Mouse (Mus musculus) forebrain, embryonic 13.5 days (tissue): ENCODE data around the gene Kcnk13. TPM values are rescaled to one million over a fixed set of nuclear protein-coding genes. Genes with fewer than 3 reads are reported as not detected.

Experiments
- ATAC-seq: fragments of 200-750 bp; cut with Nextera tagmentation; 2 replicates; pipeline ENCODE4 v1.8.0; 2017
- H3K27ac ChIP-seq: fragments of 300-500 bp; sonication (generic); 2 replicates; pipeline ENCODE4 v1.5.1; 2015; ENCODE audit warnings: inconsistent platforms, mild to moderate bottlenecking, moderate library complexity
- H3K27me3 ChIP-seq: fragments of 300-500 bp; sonication (generic); 2 replicates; pipeline ENCODE4 v1.6.1; 2015; ENCODE audit warnings: mild to moderate bottlenecking, inconsistent platforms
- H3K36me3 ChIP-seq: fragments of 300-500 bp; sonication (generic); 2 replicates; pipeline ENCODE4 v1.6.1; 2015; ENCODE audit warnings: mild to moderate bottlenecking, inconsistent platforms; ENCODE audit not compliant: poor library complexity, severe bottlenecking
- H3K4me1 ChIP-seq: fragments of 300-500 bp; sonication (generic); 2 replicates; pipeline ENCODE4 v1.6.1; 2015; ENCODE audit warnings: inconsistent platforms
- H3K4me2 ChIP-seq: fragments of 300-500 bp; sonication (generic); 2 replicates; pipeline ENCODE4 v1.6.1; 2015; ENCODE audit warnings: inconsistent platforms, mild to moderate bottlenecking, moderate library complexity
- H3K4me3 ChIP-seq: fragments of 300-500 bp; sonication (generic); 2 replicates; pipeline ENCODE4 v1.5.1; 2015; ENCODE audit warnings: mild to moderate bottlenecking, inconsistent platforms
- H3K9ac ChIP-seq: fragments of 300-500 bp; sonication (generic); 2 replicates; pipeline ENCODE4 v1.6.1; 2015; ENCODE audit warnings: mild to moderate bottlenecking, inconsistent platforms
- H3K9me3 ChIP-seq: fragments of 300-500 bp; sonication (generic); replicated peaks from 2 replicates; pipeline ENCODE4 v1.6.1; 2016; ENCODE audit warnings: inconsistent platforms
- WGBS: fragments of 180-500 bp; shearing (Covaris S2); methylation state at CpG from one replicate; pipeline ENCODE4 v1.1.7; 2015; 5-methylcytosine and 5-hydroxymethylcytosine counted together
- polyA plus RNA-seq: library from polyadenylated mRNA; unstranded; fragments of >200 nt; fragmentation: Nextera tagmentation; extraction: Ambion mirVana; gene quantifications from 2 replicates; pipeline ENCODE4 v1.2.1, GENCODE M21; 2015

Gene Kcnk13
- polyA plus RNA-seq, 1 experiment from 2014 or later: 0.49 TPM

- Histone ChIP-seq H3K4me1 (peaks cover 7% of the 10 kb centered on the region; the same call in 1 of the 2 replicates), H3K36me3 (no peaks in the 10 kb centered on the region), H3K9me3 (no peaks in the 10 kb centered on the region), H3K9ac (no peak overlapping the region), H3K27me3 (peaks cover 5% of the 10 kb centered on the region; the same call in 1 of the 2 replicates), H3K4me3 (no peak overlapping the region), H3K4me2 (no peak overlapping the region), H3K27ac (no peak overlapping the region)
- 86% methylated on average over 7 of the region's 7 CpGs for WGBS
- no peak for ATAC-seq
Observed at GRCm38 (mm10) chr12:100026715-100027245, 62.5 kb downstream of the Kcnk13 start.

GRCm38 (mm10) chr12:100027281-100027680 is 63.0 kb downstream of the Kcnk13 start:
- peaks cover 7% of the 10 kb centered on the region; the same call in 1 of the 2 replicates for H3K4me1 ChIP-seq
- H3K27ac ChIP-seq: no peak overlapping the region
- no peak for ATAC-seq
- 82% methylated on average over 7 of the region's 7 CpGs for WGBS
- H3K4me3 ChIP-seq: no peak overlapping the region
- no peak overlapping the region for H3K9ac ChIP-seq
- peaks cover 5% of the 10 kb centered on the region; the same call in 1 of the 2 replicates for H3K27me3 ChIP-seq
- H3K4me2 ChIP-seq: no peak overlapping the region
- H3K36me3 ChIP-seq: no peaks in the 10 kb centered on the region
- H3K9me3 ChIP-seq: no peaks in the 10 kb centered on the region

GRCm38 (mm10) chr12:100031681-100032080 is 67.4 kb downstream of the Kcnk13 start:
- H3K27me3 ChIP-seq: no peaks in the 10 kb centered on the region
- H3K4me3 ChIP-seq: no peak overlapping the region
- no peak overlapping the region for H3K27ac ChIP-seq
- no peak overlapping the region for H3K4me2 ChIP-seq
- 85% methylated on average over 5 of the region's 5 CpGs for WGBS
- no peak for ATAC-seq
- no peak overlapping the region for H3K9ac ChIP-seq
- no peaks in the 10 kb centered on the region; the same call in 1 of the 2 replicates for H3K9me3 ChIP-seq
- no peaks in the 10 kb centered on the region for H3K4me1 ChIP-seq
- H3K36me3 ChIP-seq: no peaks in the 10 kb centered on the region

- no peak overlapping the region for H3K4me3 ChIP-seq
- no peak overlapping the region for H3K9ac ChIP-seq
- no peaks in the 10 kb centered on the region for H3K27me3 ChIP-seq
- no peaks in the 10 kb centered on the region for H3K36me3 ChIP-seq
- no peak overlapping the region for H3K4me2 ChIP-seq
- 87% methylated on average over 4 of the region's 4 CpGs for WGBS
- no peak overlapping the region for H3K27ac ChIP-seq
- H3K4me1 ChIP-seq: no peaks in the 10 kb centered on the region
- ATAC-seq: no peak
- no peaks in the 10 kb centered on the region; the same call in 1 of the 2 replicates for H3K9me3 ChIP-seq
Observed at GRCm38 (mm10) chr12:100032521-100032920, 68.2 kb downstream of the Kcnk13 start.

- WGBS: 85% methylated on average over 5 of the region's 5 CpGs
- Histone ChIP-seq H3K36me3 (no peaks in the 10 kb centered on the region), H3K4me3 (no peak overlapping the region), H3K4me2 (no peak overlapping the region), H3K9me3 (no peaks in the 10 kb centered on the region; the same call in 1 of the 2 replicates), H3K4me1 (no peaks in the 10 kb centered on the region), H3K9ac (no peak overlapping the region), H3K27ac (no peak overlapping the region), H3K27me3 (no peaks in the 10 kb centered on the region)
- ATAC-seq: no peak
Observed at GRCm38 (mm10) chr12:100038741-100039262, 74.5 kb downstream of the Kcnk13 start.

- H3K9me3 ChIP-seq: no peaks in the 10 kb centered on the region
- no peak overlapping the region for H3K9ac ChIP-seq
- no peaks in the 10 kb centered on the region for H3K27me3 ChIP-seq
- no peaks in the 10 kb centered on the region for H3K36me3 ChIP-seq
- H3K4me2 ChIP-seq: no peak overlapping the region
- H3K4me3 ChIP-seq: no peak overlapping the region
- H3K4me1 ChIP-seq: 0 out of 2 replicates have a peak, but pooled peaks cover 4% of the 10 kb centered on the region
- no peak overlapping the region for H3K27ac ChIP-seq
- no peak for ATAC-seq
- 81% methylated on average over 8 of the region's 8 CpGs for WGBS
Observed at GRCm38 (mm10) chr12:100042116-100042515, 77.8 kb downstream of the Kcnk13 start.

GRCm38 (mm10) chr12:100044704-100045103 is 80.4 kb downstream of the Kcnk13 start:
- WGBS: 55% methylated on average over 4 of the region's 4 CpGs
- no peak overlapping the region for H3K9ac ChIP-seq
- no peak for ATAC-seq

GRCm38 (mm10) chr12:100050552-100050951 is 86.3 kb downstream of the Kcnk13 start:
- ATAC-seq: no peak
- H3K9me3 ChIP-seq: no peaks in the 10 kb centered on the region
- no peak overlapping the region for H3K9ac ChIP-seq
- 72% methylated on average over 7 of the region's 7 CpGs for WGBS
- no peaks in the 10 kb centered on the region for H3K27me3 ChIP-seq
- H3K4me3 ChIP-seq: no peak overlapping the region
- no peaks in the 10 kb centered on the region for H3K4me1 ChIP-seq
- H3K4me2 ChIP-seq: no peak overlapping the region
- H3K36me3 ChIP-seq: no peaks in the 10 kb centered on the region
- H3K27ac ChIP-seq: no peak overlapping the region

More at GRCm38 (mm10) chr12:100044704-100045103, 80.4 kb downstream of the Kcnk13 start:
- Histone ChIP-seq H3K9me3 (no peaks in the 10 kb centered on the region), H3K4me3 (no peak overlapping the region), H3K4me1 (0 out of 2 replicates have a peak, but pooled peaks cover 4% of the 10 kb centered on the region), H3K36me3 (no peaks in the 10 kb centered on the region), H3K27me3 (no peaks in the 10 kb centered on the region), H3K27ac (no peak overlapping the region), H3K4me2 (no peak overlapping the region)

GRCm38 (mm10) chr12:100053617-100054016 is 89.3 kb downstream of the Kcnk13 start:
- Histone ChIP-seq H3K27me3 (no peaks in the 10 kb centered on the region), H3K27ac (no peak overlapping the region), H3K4me3 (no peak overlapping the region), H3K36me3 (no peaks in the 10 kb centered on the region), H3K4me2 (no peak overlapping the region), H3K9me3 (no peaks in the 10 kb centered on the region), H3K4me1 (no peaks in the 10 kb centered on the region), H3K9ac (no peak overlapping the region)
- WGBS: 87% methylated on average over 5 of the region's 5 CpGs
- no peak for ATAC-seq

- no peak overlapping the region for H3K4me2 ChIP-seq
- H3K4me3 ChIP-seq: no peak overlapping the region
- H3K9me3 ChIP-seq: no peaks in the 10 kb centered on the region
- H3K36me3 ChIP-seq: no peaks in the 10 kb centered on the region
- WGBS: 94% methylated on average over 10 of the region's 10 CpGs
- H3K4me1 ChIP-seq: no peaks in the 10 kb centered on the region
- no peak for ATAC-seq
- H3K9ac ChIP-seq: no peak overlapping the region
- no peak overlapping the region for H3K27ac ChIP-seq
- H3K27me3 ChIP-seq: no peaks in the 10 kb centered on the region
Observed at GRCm38 (mm10) chr12:100061071-100061470, 96.8 kb downstream of the Kcnk13 start.

GRCm38 (mm10) chr12:100061826-100062225 is 97.5 kb downstream of the Kcnk13 start:
- no peaks in the 10 kb centered on the region for H3K27me3 ChIP-seq
- H3K4me2 ChIP-seq: no peak overlapping the region
- H3K9ac ChIP-seq: no peak overlapping the region
- no peaks in the 10 kb centered on the region for H3K9me3 ChIP-seq
- no peak for ATAC-seq
- no peak overlapping the region for H3K27ac ChIP-seq
- H3K4me1 ChIP-seq: no peaks in the 10 kb centered on the region
- H3K4me3 ChIP-seq: no peak overlapping the region
- H3K36me3 ChIP-seq: no peaks in the 10 kb centered on the region

- 70% methylated on average over 3 of the region's 3 CpGs for WGBS
- Histone ChIP-seq H3K36me3 (no peaks in the 10 kb centered on the region), H3K27ac (no peak overlapping the region), H3K4me3 (no peak overlapping the region), H3K9me3 (no peaks in the 10 kb centered on the region), H3K27me3 (no peaks in the 10 kb centered on the region), H3K4me1 (no peaks in the 10 kb centered on the region), H3K9ac (no peak overlapping the region), H3K4me2 (no peak overlapping the region)
- no peak for ATAC-seq
Observed at GRCm38 (mm10) chr12:100062584-100062983, 98.3 kb downstream of the Kcnk13 start.

GRCm38 (mm10) chr12:100065109-100065508 is 100.8 kb downstream of the Kcnk13 start:
- H3K9me3 ChIP-seq: no peaks in the 10 kb centered on the region
- no peak overlapping the region for H3K4me3 ChIP-seq
- ATAC-seq: no peak
- no peak overlapping the region for H3K9ac ChIP-seq
- H3K27me3 ChIP-seq: no peaks in the 10 kb centered on the region
- 82% methylated on average over 3 of the region's 3 CpGs for WGBS
- H3K4me1 ChIP-seq: no peaks in the 10 kb centered on the region
- no peaks in the 10 kb centered on the region for H3K36me3 ChIP-seq
- no peak overlapping the region for H3K4me2 ChIP-seq
- no peak overlapping the region for H3K27ac ChIP-seq
